Mouse (Mus musculus): ENCODE data around the gene Gucy2c.

GRCm38 (mm10) chr6:136817549-136817948 lies 36.0 kb upstream of the Gucy2c start:
- TF ChIP-seq POLR2A (IDR thresholded peaks at IDR 0.05; ENCODE audit: control insufficient read depth, extremely low read depth, insufficient read depth, low read length, poor library complexity) (no peak), CTCF (IDR thresholded peaks at IDR 0.05; ENCODE audit: borderline replicate concordance, control insufficient read depth, extremely low read depth, insufficient read depth, low read length, poor library complexity) (no peak)
